Mouse (Mus musculus): Measurements from ENCODE around the gene Nedd4. TPM values are rescaled to one million over a fixed set of nuclear protein-coding genes. Genes with fewer than 3 reads are reported as not detected.

Nedd4 gene
- 439 and 545 TPM in 2 replicates for polyA plus RNA-seq (2014; fragmentation: Nextera tagmentation; extraction: Ambion mirVana)

GRCm38 (mm10) chr9:72661895-72662661, at the start of gene Nedd4:
TSS of gene Nedd4 (plus strand) at chr9:72662346.
- peaks cover 34% of the 10 kb centered on the region for H3K4me1 ChIP-seq (ENCODE audit: control insufficient read depth, insufficient read depth, low read length)
- H3K36me3 ChIP-seq (ENCODE audit: control insufficient read depth, insufficient read depth, low read length) = no peaks in the 10 kb centered on the region; the same call in 1 of the 2 replicates
- under 1% methylated on average over 57 of the region's 83 CpGs for WGBS
- H3K4me2 ChIP-seq (ENCODE audit: low read depth, low read length) = peak within 1 kb of the TSS; percentile 87
- H3K4me3 ChIP-seq (ENCODE audit: low read depth, low read length) = peak within 1 kb of the TSS; percentile 90
- peak within 1 kb of the TSS; percentile 98 for H3K9ac ChIP-seq (replicated peaks; ENCODE audit: low read depth, low read length)
- no peaks in the 10 kb centered on the region for H3K9me3 ChIP-seq (ENCODE audit: control insufficient read depth, low read length)
- H3K27me3 ChIP-seq (ENCODE audit: control insufficient read depth, insufficient read depth, low read length) = no peaks in the 10 kb centered on the region
- peak; percentile 89 for ATAC-seq (ENCODE audit: low read depth)
- peak within 1 kb of the TSS; percentile 99 for H3K27ac ChIP-seq (ENCODE audit: low read depth, low read length)

- Histone ChIP-seq H3K4me1 (ENCODE audit: control insufficient read depth, insufficient read depth, low read length) (no peaks in the 10 kb centered on the region), H3K36me3 (ENCODE audit: control insufficient read depth, insufficient read depth, low read length) (peaks cover 20% of the 10 kb centered on the region), H3K27ac (ENCODE audit: low read depth, low read length) (no peak overlapping the region), H3K4me2 (ENCODE audit: low read depth, low read length) (no peak overlapping the region), H3K9me3 (ENCODE audit: control insufficient read depth, low read length) (no peaks in the 10 kb centered on the region), H3K9ac (replicated peaks; ENCODE audit: low read depth, low read length) (no peak overlapping the region), H3K27me3 (ENCODE audit: control insufficient read depth, insufficient read depth, low read length) (no peaks in the 10 kb centered on the region), H3K4me3 (ENCODE audit: low read depth, low read length) (no peak overlapping the region)
- 71% methylated on average over 2 of the region's 2 CpGs for WGBS
- ATAC-seq (ENCODE audit: low read depth) = no peak
Observed at GRCm38 (mm10) chr9:72613884-72614283, 48.3 kb upstream of the Nedd4 start.

GRCm38 (mm10) chr9:72614786-72615480, 47.2 kb upstream of the Nedd4 start:
- Histone ChIP-seq H3K27ac (ENCODE audit: low read depth, low read length) (no peak overlapping the region; the same call in 1 of the 2 replicates), H3K36me3 (ENCODE audit: control insufficient read depth, insufficient read depth, low read length) (peaks cover 27% of the 10 kb centered on the region)

GRCm38 (mm10) chr9:72618037-72618436, 44.1 kb upstream of the Nedd4 start:
- no peak overlapping the region for H3K4me3 ChIP-seq (ENCODE audit: low read depth, low read length)
- no peaks in the 10 kb centered on the region for H3K4me1 ChIP-seq (ENCODE audit: control insufficient read depth, insufficient read depth, low read length)
- H3K36me3 ChIP-seq (ENCODE audit: control insufficient read depth, insufficient read depth, low read length) = peaks cover 27% of the 10 kb centered on the region
- WGBS = 86% methylated on average over 3 of the region's 3 CpGs
- no peaks in the 10 kb centered on the region for H3K9me3 ChIP-seq (ENCODE audit: control insufficient read depth, low read length)
- no peaks in the 10 kb centered on the region for H3K27me3 ChIP-seq (ENCODE audit: control insufficient read depth, insufficient read depth, low read length)
- no peak overlapping the region for H3K27ac ChIP-seq (ENCODE audit: low read depth, low read length)
- H3K9ac ChIP-seq (replicated peaks; ENCODE audit: low read depth, low read length) = no peak overlapping the region
- no peak for ATAC-seq (ENCODE audit: low read depth)
- H3K4me2 ChIP-seq (ENCODE audit: low read depth, low read length) = no peak overlapping the region

More at GRCm38 (mm10) chr9:72614786-72615480, 47.2 kb upstream of the Nedd4 start:
- H3K4me3 ChIP-seq (ENCODE audit: low read depth, low read length) = no peak overlapping the region
- H3K4me1 ChIP-seq (ENCODE audit: control insufficient read depth, insufficient read depth, low read length) = no peaks in the 10 kb centered on the region
- no peaks in the 10 kb centered on the region for H3K27me3 ChIP-seq (ENCODE audit: control insufficient read depth, insufficient read depth, low read length)
- no peaks in the 10 kb centered on the region for H3K9me3 ChIP-seq (ENCODE audit: control insufficient read depth, low read length)
- H3K9ac ChIP-seq (replicated peaks; ENCODE audit: low read depth, low read length) = no peak overlapping the region
- ATAC-seq (ENCODE audit: low read depth) = no peak
- 65% methylated on average over 6 of the region's 6 CpGs for WGBS
- no peak overlapping the region for H3K4me2 ChIP-seq (ENCODE audit: low read depth, low read length)

GRCm38 (mm10) chr9:72623605-72624004, 38.5 kb upstream of the Nedd4 start:
- H3K4me1 ChIP-seq (ENCODE audit: control insufficient read depth, insufficient read depth, low read length) = no peaks in the 10 kb centered on the region
- no peak overlapping the region for H3K9ac ChIP-seq (replicated peaks; ENCODE audit: low read depth, low read length)
- H3K27me3 ChIP-seq (ENCODE audit: control insufficient read depth, insufficient read depth, low read length) = no peaks in the 10 kb centered on the region
- no peak overlapping the region for H3K27ac ChIP-seq (ENCODE audit: low read depth, low read length)
- 90% methylated on average over 1 of the region's 1 CpGs for WGBS
- H3K9me3 ChIP-seq (ENCODE audit: control insufficient read depth, low read length) = no peaks in the 10 kb centered on the region
- H3K36me3 ChIP-seq (ENCODE audit: control insufficient read depth, insufficient read depth, low read length) = peaks cover 9% of the 10 kb centered on the region
- ATAC-seq (ENCODE audit: low read depth) = no peak
- H3K4me2 ChIP-seq (ENCODE audit: low read depth, low read length) = no peak overlapping the region
- H3K4me3 ChIP-seq (ENCODE audit: low read depth, low read length) = no peak overlapping the region

- H3K4me3 ChIP-seq (ENCODE audit: low read depth, low read length) = no peak overlapping the region
- WGBS = 34% methylated on average over 1 of the region's 1 CpGs
- H3K4me1 ChIP-seq (ENCODE audit: control insufficient read depth, insufficient read depth, low read length) = no peaks in the 10 kb centered on the region
- no peaks in the 10 kb centered on the region for H3K9me3 ChIP-seq (ENCODE audit: control insufficient read depth, low read length)
- no peak overlapping the region for H3K9ac ChIP-seq (replicated peaks; ENCODE audit: low read depth, low read length)
- H3K36me3 ChIP-seq (ENCODE audit: control insufficient read depth, insufficient read depth, low read length) = no peaks in the 10 kb centered on the region
- no peaks in the 10 kb centered on the region for H3K27me3 ChIP-seq (ENCODE audit: control insufficient read depth, insufficient read depth, low read length)
- no peak overlapping the region for H3K27ac ChIP-seq (ENCODE audit: low read depth, low read length)
- H3K4me2 ChIP-seq (ENCODE audit: low read depth, low read length) = no peak overlapping the region
- no peak; the same call in 1 of the 2 replicates for ATAC-seq (ENCODE audit: low read depth)
Observed at GRCm38 (mm10) chr9:72627598-72627997, 34.5 kb upstream of the Nedd4 start.

GRCm38 (mm10) chr9:72628591-72628990, 33.6 kb upstream of the Nedd4 start:
- H3K4me3 ChIP-seq (ENCODE audit: low read depth, low read length) = no peak overlapping the region
- H3K27me3 ChIP-seq (ENCODE audit: control insufficient read depth, insufficient read depth, low read length) = no peaks in the 10 kb centered on the region
- WGBS = 29% methylated on average over 2 of the region's 2 CpGs
- H3K27ac ChIP-seq (ENCODE audit: low read depth, low read length) = no peak overlapping the region
- H3K4me1 ChIP-seq (ENCODE audit: control insufficient read depth, insufficient read depth, low read length) = no peaks in the 10 kb centered on the region
- H3K36me3 ChIP-seq (ENCODE audit: control insufficient read depth, insufficient read depth, low read length) = no peaks in the 10 kb centered on the region
- H3K9me3 ChIP-seq (ENCODE audit: control insufficient read depth, low read length) = no peaks in the 10 kb centered on the region
- no peak overlapping the region for H3K4me2 ChIP-seq (ENCODE audit: low read depth, low read length)
- ATAC-seq (ENCODE audit: low read depth) = no peak
- no peak overlapping the region for H3K9ac ChIP-seq (replicated peaks; ENCODE audit: low read depth, low read length)

GRCm38 (mm10) chr9:72632198-72632597, 29.9 kb upstream of the Nedd4 start:
- no peak overlapping the region for H3K9ac ChIP-seq (replicated peaks; ENCODE audit: low read depth, low read length)

GRCm38 (mm10) chr9:72635134-72635533, 27.0 kb upstream of the Nedd4 start:
- no peaks in the 10 kb centered on the region for H3K9me3 ChIP-seq (ENCODE audit: control insufficient read depth, low read length)
- H3K4me3 ChIP-seq (ENCODE audit: low read depth, low read length) = no peak overlapping the region
- H3K27ac ChIP-seq (ENCODE audit: low read depth, low read length) = no peak overlapping the region
- no peak for ATAC-seq (ENCODE audit: low read depth)
- no peaks in the 10 kb centered on the region for H3K36me3 ChIP-seq (ENCODE audit: control insufficient read depth, insufficient read depth, low read length)
- no peak overlapping the region for H3K9ac ChIP-seq (replicated peaks; ENCODE audit: low read depth, low read length)
- H3K4me1 ChIP-seq (ENCODE audit: control insufficient read depth, insufficient read depth, low read length) = peaks cover 14% of the 10 kb centered on the region; the same call in 1 of the 2 replicates
- H3K27me3 ChIP-seq (ENCODE audit: control insufficient read depth, insufficient read depth, low read length) = no peaks in the 10 kb centered on the region
- H3K4me2 ChIP-seq (ENCODE audit: low read depth, low read length) = no peak overlapping the region

More at GRCm38 (mm10) chr9:72632198-72632597, 29.9 kb upstream of the Nedd4 start:
- H3K4me1 ChIP-seq (ENCODE audit: control insufficient read depth, insufficient read depth, low read length) = no peaks in the 10 kb centered on the region
- no peak overlapping the region for H3K4me3 ChIP-seq (ENCODE audit: low read depth, low read length)
- ATAC-seq (ENCODE audit: low read depth) = no peak
- H3K36me3 ChIP-seq (ENCODE audit: control insufficient read depth, insufficient read depth, low read length) = no peaks in the 10 kb centered on the region
- H3K27me3 ChIP-seq (ENCODE audit: control insufficient read depth, insufficient read depth, low read length) = no peaks in the 10 kb centered on the region
- 85% methylated on average over 1 of the region's 1 CpGs for WGBS
- H3K9me3 ChIP-seq (ENCODE audit: control insufficient read depth, low read length) = no peaks in the 10 kb centered on the region
- H3K27ac ChIP-seq (ENCODE audit: low read depth, low read length) = no peak overlapping the region
- no peak overlapping the region for H3K4me2 ChIP-seq (ENCODE audit: low read depth, low read length)

Measured in neural tube, embryonic 14.5 days (tissue).